Mouse (Mus musculus) skeletal muscle tissue, adult 2 months (tissue): ENCODE data around the gene Slc17a2.
A peak's percentile ranks its signal among the peaks of the same experiment; 100 is the strongest.

Experiments used
- DNase-seq: peaks from one replicate; pipeline ENCODE4 v3.0.0-alpha.2; 2012; ENCODE audit warnings: low read depth, low spot score

Gene Slc17a2

GRCm38 (mm10) chr13:23792520-23792919, 14.3 kb upstream of the Slc17a2 start:
- DNase-seq: peak; percentile 9

- DNase-seq: peak; percentile 3
Observed at GRCm38 (mm10) chr13:23799405-23799804, 7.4 kb upstream of the Slc17a2 start.

GRCm38 (mm10) chr13:23804532-23804931, 2.3 kb upstream of the Slc17a2 start:
- no peak for DNase-seq

- DNase-seq: no peak
Observed at GRCm38 (mm10) chr13:23816148-23816547, 9.4 kb downstream of the Slc17a2 start.

GRCm38 (mm10) chr13:23820179-23820940, 13.6 kb downstream of the Slc17a2 start:
- DNase-seq: no peak

- DNase-seq: no peak
Observed at GRCm38 (mm10) chr13:23822213-23822612, 15.4 kb downstream of the Slc17a2 start.

GRCm38 (mm10) chr13:23826606-23827005, 19.8 kb downstream of the Slc17a2 start:
- no peak for DNase-seq

- peak; percentile 51 for DNase-seq
Observed at GRCm38 (mm10) chr13:23833053-23833452, 26.3 kb downstream of the Slc17a2 start.

- no peak for DNase-seq
Observed at GRCm38 (mm10) chr13:23834836-23835235, 28.0 kb downstream of the Slc17a2 start.

- no peak for DNase-seq
Observed at GRCm38 (mm10) chr13:23836630-23837029, 29.8 kb downstream of the Slc17a2 start.

GRCm38 (mm10) chr13:23839308-23839707, 32.5 kb downstream of the Slc17a2 start, which contains the start of gene Slc17a3:
TSS of gene Slc17a3 (plus strand) at chr13:23839434.
- no peak for DNase-seq

GRCm38 (mm10) chr13:23845851-23846250, 39.1 kb downstream of the Slc17a2 start:
- peak; percentile 26 for DNase-seq

- DNase-seq: no peak
Observed at GRCm38 (mm10) chr13:23849299-23849698, 42.5 kb downstream of the Slc17a2 start.

- DNase-seq: no peak
Observed at GRCm38 (mm10) chr13:23856401-23856800, 49.6 kb downstream of the Slc17a2 start.

- no peak for DNase-seq
Observed at GRCm38 (mm10) chr13:23861815-23862214, 55.0 kb downstream of the Slc17a2 start.

GRCm38 (mm10) chr13:23864711-23865110, 57.9 kb downstream of the Slc17a2 start:
- no peak for DNase-seq

GRCm38 (mm10) chr13:23866086-23866710, 59.4 kb downstream of the Slc17a2 start:
- DNase-seq: peak; percentile 11

- DNase-seq: no peak
Observed at GRCm38 (mm10) chr13:23867000-23867399, 60.2 kb downstream of the Slc17a2 start.

GRCm38 (mm10) chr13:23867405-23867804, 60.6 kb downstream of the Slc17a2 start, which contains the start of gene Slc17a1:
TSS of gene Slc17a1 (plus strand) at chr13:23867750.
- no peak for DNase-seq

GRCm38 (mm10) chr13:23868790-23869533, 62.2 kb downstream of the Slc17a2 start:
- DNase-seq: peak; percentile 21

GRCm38 (mm10) chr13:23869996-23870395, 63.2 kb downstream of the Slc17a2 start:
- no peak for DNase-seq

- DNase-seq: no peak
Observed at GRCm38 (mm10) chr13:23873141-23873540, 66.3 kb downstream of the Slc17a2 start.
